Mouse (Mus musculus) spleen, embryonic (tissue): Measurements from ENCODE around the gene Exoc6.

ENCODE experiments used
- CTCF ChIA-PET: fragments of 350-600 bp; sonication (Branson Sonifier 250); formaldehyde crosslinking; loops from one replicate; lab custom pipeline; 2022; lab: Charles Lee

The Exoc6 gene

DNA sequence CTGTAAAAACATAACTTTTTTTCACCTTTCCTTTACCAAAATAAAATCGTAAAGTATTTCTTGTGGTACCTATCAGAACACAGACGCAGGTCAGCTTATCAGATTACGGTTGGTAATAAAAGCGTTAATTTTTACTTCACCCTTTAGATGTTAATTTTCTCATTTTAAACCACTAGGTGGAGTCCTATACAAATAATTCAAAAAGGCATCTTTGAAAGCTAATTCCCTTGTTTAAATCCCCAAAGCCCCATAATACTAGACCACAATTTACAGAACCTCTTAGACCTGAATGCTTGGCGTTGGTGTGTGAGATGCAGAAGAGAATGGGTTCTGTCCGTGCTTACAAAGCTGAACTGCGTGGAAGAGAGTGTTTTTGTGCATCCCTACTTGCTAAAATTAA, 15.6 kb downstream of the Exoc6 start:
- CTCF ChIA-PET = interaction anchor here (0.6 kb wide), 1 partner anchor 403 kb away, joined by 3 read pairs; no protein-coding TSS in a partner anchor

DNA sequence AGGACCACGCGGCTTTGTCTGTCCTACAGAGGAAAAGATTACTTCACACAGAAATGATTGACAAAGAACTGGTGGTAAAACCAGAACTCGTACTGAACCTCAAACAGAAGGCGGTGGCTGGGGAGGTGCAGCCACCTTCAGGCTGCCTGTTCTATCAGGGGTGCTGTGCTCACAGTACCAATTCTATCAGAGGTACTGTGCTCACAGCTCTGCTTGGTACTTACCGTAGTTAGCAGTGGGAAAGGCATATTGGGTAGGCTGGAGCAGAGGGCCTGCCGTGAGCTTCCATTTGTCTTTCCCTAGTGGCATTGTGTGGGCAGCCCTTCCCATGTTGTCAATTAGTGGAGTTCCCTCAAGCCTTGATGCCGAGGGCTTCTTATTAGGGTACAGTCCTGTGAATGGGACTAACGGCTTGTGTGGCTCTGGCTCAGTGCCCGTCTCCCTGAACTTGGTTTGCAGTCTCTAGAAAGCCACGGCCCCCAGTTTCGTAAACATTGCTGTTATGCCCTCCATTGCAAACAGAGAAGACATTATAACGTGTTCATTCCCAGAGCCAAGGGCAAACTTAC, 19.1 kb downstream of the Exoc6 start:
- CTCF ChIA-PET = no interaction called here

DNA sequence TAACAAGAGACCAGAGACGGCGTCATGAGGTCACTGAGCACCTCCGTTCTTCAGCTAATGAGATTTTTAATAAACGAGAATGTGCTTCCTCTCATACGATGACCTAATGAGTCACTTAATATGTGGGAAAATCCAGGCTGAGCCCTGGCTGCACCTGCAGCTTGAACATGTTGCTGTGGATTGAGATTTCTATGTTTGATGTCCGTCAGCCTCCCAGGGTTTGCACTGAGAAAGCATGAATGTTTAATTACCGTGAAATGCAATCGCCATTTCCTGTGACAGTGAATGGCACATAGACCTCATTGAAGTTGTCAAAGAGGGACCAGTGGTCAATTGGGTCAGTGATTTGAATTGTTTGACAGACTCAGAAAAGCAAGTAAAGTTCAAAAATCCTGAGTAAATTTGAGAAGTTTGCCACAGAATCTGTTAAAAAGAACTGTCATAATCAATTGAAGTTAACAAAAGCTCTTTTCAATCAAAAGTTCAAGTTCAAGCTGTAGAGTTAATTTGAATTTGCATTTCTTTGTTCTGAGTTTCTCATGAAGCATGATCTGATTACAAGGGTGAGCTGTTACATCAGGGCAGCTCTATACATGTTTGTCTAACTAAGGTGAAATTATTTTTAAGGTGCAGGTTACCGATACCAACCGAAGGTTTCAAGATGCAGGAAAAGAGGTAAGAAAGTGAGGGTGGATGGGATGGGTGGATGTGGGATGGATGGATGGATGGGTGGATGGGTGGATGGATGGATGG, 20.9 kb downstream of the Exoc6 start:
- CTCF ChIA-PET = interaction anchor here (0.6 to 1.1 kb wide), 3 partner anchors 9 to 45 kb away, joined by 3 read pairs; no protein-coding TSS in a partner anchor

DNA sequence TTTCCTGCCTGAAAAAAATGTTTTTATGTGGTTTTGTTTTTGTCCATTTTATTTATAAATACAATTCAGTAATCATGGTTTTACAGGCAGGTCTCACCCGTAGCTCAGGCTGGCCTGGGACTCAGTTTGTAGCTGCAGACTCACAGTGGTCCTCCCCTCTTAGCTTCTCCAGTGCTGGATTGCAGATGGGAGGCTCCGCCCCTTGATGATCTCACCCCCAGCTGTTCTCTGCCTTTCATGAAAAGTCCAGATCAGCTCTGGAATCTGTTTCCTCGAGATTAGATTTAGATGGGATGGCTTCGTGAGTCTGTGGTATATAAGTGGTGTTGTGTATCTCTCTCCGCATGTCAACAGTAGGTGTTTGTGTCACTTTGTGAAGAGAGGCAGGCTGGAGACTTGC, 24.6 kb downstream of the Exoc6 start:
- CTCF ChIA-PET = no interaction called here

DNA sequence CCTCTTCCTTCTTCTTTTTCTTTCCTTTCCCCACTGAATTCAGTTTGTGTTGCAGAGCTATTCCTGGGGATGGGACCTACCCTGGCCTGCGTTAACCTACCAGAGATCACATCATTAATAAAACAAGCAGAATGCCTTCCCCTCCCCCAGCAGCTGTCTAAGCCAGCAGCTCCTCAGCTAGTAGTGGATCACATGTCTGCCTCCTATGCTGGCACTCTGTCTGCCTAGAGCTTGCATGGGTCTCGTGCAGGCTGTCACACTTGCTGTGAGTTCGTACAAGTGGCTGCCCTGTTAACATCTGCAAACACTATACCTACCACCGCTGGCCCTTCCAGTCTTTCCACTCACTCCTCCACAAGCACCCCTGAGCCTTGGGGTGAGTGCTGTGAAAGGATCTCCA, 29.4 kb downstream of the Exoc6 start:
- CTCF ChIA-PET = no interaction called here

DNA sequence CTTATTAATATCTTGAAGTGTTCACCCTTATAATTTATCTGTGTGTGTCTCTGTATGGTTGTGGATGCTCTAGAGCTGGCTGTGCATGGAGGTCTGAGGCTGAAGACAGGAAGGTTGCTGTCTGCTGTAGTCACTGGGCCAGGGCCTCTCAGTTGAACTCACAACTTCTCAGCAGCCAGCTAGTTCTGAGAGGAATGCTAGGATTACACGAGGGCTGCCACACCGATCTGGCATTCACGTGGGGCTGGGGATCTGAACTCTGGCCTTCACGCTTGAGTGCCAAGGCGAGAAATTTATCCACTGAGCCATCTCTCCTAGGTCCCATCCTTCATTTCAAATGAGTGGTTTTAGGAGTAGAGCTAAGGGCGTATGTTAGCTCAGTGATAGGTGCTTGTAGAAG, 30.2 kb downstream of the Exoc6 start:
- CTCF ChIA-PET = no interaction called here

DNA sequence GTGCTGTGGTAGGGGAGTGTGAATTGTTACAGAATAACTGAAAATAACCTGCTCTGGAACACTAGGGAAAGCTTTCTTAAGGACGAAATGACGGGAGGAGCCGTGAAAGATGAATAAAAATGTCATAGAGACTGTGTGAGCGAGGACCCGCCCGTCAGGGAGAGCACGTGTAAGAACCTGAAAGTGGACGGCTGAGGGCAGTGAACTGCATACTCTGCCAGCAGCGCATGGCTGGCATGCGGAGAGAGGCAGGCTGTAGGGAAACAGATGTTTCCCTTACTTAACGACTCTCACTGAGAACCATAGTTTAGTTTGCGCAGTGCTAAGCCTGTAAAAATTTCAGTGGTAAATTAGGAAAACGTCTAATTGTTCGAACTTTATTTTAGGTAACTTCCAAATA, 35.0 kb downstream of the Exoc6 start:
- CTCF ChIA-PET = interaction anchor here (0.6 kb wide), 2 partner anchors 17 to 166 kb away, joined by 5 to 13 read pairs; no protein-coding TSS in a partner anchor

DNA sequence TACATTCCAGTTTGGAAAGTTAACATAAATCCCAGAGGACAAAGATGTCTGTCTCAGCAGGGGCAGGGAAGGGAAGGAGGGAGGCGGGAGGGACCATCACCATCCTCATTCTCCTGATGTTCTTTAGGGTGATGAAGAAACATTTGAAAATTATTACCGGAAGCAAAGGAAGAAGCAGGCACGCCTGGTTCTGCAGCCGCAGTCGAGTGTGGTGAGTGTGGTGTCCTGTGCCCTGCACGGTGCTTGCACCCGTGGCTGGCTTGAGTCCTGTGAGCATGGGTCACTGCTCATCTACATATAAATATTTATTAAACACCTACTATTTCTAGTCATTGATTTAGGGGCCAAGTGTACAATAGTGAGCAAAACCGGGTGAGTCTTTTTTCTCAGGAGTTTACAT, 35.5 kb downstream of the Exoc6 start:
- CTCF ChIA-PET = interaction anchor here (0.6 kb wide), 2 partner anchors 17 to 166 kb away, joined by 5 to 13 read pairs; no protein-coding TSS in a partner anchor

DNA sequence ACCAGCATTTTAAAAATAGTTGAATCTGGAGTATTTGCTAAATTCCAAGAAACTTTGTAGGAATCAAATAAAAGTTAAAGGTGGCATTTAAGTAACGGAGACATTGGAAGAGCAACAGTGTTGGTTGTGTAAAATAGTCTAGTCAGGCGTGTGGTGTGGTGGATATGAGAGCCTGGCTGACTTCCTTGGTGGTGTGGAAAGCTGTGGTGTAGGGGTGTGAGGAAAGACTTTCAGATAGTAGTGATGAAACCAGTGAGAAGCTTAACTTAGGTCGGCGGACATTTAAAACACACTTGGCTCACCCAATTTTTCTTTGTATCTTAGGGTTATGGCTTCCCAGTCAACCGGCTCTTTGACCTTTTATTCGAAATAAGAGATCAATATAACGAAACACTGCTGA, 40.3 kb downstream of the Exoc6 start:
- CTCF ChIA-PET = no interaction called here

DNA sequence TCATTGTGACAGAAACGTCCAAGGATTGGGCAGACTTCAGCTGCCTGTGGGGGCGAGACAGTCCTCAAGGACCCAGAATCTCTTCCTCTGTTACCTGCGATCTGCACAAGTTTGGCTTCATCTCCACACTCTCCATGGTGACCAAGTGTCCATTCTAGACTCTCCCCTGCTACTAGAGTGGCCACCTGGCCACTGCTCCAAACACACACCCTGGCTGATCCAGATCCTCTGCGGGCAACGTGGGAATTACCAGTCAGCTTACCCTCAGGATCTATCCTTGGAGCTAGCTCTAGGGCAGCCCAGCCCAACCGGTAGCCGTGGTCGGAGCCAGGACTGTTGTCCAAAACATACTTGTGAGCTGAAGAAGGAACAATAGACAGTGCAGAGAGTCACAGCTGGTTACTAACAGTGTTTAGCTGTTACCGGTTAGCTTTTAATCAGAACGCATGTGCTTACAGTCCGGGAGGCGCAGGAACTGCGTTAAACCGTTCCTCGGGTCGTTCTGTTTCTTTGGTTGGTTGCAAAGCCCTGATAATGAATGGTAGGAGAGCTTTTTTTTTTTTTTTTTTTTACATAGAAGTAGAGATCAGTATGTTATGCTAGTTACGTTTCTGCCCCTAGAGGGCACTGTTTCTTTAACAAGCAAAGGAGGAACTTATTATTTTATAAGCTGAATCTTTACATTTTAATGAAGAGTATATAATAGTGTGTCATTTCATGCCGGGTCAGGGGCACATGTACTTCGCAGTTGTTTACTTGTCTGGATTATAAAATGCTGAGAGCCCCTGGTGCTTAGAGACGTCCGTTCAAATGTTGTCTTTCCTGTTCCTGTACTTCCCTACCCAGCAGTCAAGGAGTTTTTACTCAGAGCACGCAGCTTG, 52.0 kb downstream of the Exoc6 start:
- CTCF ChIA-PET = interaction anchor here (0.5 to 0.7 kb wide), 10 partner anchors 8 to 620 kb away, joined by 3 to 6 read pairs (median 4); no protein-coding TSS in a partner anchor

DNA sequence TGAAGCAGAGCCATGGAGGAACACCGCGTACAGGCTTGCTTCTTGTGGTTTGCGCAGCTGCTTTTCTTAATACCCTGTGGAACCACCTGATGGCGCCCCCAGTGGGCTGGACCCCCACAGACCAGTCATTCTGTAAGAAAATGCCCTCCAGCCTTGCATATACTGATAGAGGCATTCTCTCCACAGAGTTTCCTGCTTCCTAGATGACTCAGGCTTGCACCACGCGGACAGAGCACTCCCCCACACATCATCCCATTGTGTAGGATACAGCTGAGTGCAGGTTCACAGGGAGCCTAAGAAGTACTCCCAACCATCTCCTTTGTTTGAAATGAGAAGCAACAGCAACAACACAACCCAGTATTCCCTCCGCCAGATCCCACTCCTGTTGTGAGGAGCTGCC, 59.8 kb downstream of the Exoc6 start:
- CTCF ChIA-PET = interaction anchor here (0.8 kb wide), 1 partner anchor 8 kb away, joined by 4 read pairs; no protein-coding TSS in a partner anchor

DNA sequence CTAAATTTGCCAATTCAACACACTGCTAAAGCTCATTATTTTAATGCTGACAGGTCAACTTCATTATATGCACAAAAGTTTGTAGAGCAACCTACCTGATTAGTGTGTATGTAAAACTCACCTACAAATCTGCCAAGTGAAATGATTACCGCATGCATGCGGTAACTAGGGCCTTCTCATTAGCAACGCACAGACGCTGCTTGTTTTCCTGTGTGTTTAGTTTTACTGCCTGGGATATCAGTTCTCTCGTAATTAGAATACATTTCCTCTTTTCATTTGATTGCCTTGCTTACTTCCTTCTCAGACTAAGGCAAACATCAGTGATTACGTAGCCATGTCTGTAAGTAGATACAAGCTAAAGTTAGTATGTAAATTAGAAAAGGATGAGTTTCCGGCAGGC, 62.7 kb downstream of the Exoc6 start:
- CTCF ChIA-PET = no interaction called here

DNA sequence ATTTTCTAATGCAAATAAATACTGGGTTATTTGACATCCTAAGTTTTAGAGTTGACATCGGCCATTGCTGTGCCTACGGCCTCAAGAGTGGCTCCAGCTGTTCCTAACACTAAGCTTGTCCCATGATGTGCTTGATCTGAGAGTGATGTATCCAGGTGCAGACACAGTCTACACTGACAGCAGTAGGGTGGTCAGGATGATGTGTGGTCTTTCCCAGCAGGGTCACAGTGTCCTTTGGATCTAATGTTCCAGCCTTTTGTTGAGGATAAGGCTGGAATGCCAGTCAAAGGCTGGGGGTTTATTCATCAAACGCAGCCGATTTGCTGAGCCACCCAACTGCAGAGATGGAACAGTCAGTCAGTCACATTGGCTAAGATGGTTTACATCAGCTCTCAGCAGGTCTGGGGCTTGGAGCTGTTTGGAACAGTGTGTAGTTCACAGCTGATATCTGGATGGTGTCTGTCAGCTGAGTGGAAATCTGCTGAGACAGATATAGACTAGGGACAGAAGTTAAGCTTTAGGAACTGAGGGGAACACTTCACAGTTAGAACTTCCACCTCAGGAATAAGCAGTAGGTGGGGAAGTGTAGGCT, 64.9 kb downstream of the Exoc6 start:
- CTCF ChIA-PET = interaction anchor here (0.6 kb wide), 1 partner anchor 43 kb away, joined by 3 read pairs; no protein-coding TSS in a partner anchor

DNA sequence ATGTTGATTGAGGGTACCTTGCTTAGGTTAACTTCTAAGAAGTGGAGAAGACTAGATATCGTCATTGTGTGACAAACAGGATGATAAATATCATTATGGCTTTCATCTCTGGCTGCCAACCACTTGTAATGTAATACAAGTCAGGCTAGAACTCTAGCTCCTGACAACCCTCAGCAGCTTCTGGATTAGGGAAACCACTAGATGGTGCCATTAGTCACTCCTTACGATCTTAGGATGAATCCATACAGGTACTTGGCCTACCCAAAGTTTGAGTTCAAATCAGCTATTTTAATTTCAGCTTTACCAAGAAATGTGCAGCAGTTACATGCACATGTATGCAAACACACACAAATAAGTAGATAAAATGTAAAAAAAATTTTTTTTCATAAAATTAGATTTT, 97.8 kb downstream of the Exoc6 start:
- CTCF ChIA-PET = interaction anchor here (0.6 kb wide), 1 partner anchor 93 kb away, joined by 3 read pairs; no protein-coding TSS in a partner anchor

DNA sequence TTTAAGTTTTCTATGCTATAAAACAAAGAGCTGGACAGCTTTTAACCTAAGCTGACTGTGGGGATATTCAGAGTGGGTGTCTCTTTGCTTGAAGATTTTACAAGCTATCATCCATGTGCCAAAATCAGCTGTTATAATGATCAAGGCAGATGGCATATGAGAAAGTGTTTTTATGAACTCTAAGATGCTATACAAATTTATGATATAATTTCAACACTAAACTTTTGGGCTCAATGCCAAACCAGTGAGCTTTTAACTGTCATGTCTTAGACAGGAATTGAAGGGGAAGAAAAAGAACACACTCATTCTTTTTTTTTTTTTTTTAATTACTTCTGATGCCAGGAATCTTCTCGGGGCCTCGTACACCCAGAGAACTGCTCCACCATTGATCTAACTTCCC, 100.3 kb downstream of the Exoc6 start:
- CTCF ChIA-PET = interaction anchor here (1.2 kb wide), 1 partner anchor 17 kb away, joined by 3 read pairs; no protein-coding TSS in a partner anchor

DNA sequence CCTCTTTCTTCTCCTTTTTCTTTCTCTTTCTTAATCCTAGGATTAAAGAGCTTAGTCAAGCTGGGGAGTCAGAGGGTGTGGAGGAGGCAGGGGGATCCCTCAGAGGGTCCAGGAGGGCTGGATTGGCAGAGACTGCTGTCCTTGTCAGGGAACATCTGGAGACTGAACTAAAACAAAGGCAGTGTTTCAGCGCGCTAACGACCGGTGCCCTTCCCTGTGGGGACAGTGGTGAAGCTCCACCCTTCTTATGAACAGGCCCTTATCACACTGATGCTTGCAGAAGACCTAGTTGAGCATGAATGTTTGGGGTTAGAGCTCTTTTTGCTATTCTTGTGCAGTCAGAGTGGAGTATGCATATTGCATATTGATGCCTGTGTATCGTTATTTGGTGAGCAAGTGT, 103.8 kb downstream of the Exoc6 start:
- CTCF ChIA-PET = no interaction called here

DNA sequence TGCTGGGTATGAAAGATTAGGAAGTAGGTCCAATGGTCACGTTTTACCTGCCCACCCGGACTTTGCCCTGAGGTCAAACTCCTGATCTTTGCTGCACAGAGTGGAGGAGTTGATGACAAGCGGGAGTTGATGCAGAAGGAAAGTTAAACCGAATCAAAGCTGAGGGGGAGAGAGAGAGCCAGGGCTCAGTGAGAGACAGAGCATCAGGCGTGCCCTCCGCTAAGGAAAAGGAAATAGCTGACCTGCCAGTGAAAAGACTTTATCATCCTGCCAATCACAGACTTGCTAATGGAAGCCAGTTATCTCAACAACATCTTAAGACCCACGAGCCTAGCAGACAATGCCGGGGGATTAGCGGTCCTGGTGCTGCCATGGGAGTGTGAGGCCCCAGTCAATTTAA, 106.2 kb downstream of the Exoc6 start:
- CTCF ChIA-PET = interaction anchor here (0.6 kb wide), 1 partner anchor 488 kb away, joined by 9 read pairs; no protein-coding TSS in a partner anchor

DNA sequence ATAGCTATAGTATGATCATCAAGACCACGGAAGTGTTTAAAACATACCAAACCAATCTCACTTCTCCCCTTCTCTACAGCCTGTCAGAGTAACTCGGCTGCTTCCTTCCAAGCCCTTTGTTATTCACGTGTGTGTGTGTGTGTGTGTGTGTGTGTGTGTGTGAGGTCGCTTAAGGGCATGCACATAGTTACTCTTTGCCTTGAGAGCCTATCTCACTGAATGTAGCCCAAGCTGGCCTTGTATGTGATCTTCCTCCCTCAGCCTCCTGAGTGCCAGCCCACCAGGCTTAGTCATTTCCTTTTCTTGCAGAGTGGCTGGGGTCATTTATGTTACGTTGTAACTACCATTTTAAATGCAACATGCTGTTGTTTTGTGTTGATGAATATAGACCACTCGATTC, 115.0 kb downstream of the Exoc6 start:
- CTCF ChIA-PET = no interaction called here

DNA sequence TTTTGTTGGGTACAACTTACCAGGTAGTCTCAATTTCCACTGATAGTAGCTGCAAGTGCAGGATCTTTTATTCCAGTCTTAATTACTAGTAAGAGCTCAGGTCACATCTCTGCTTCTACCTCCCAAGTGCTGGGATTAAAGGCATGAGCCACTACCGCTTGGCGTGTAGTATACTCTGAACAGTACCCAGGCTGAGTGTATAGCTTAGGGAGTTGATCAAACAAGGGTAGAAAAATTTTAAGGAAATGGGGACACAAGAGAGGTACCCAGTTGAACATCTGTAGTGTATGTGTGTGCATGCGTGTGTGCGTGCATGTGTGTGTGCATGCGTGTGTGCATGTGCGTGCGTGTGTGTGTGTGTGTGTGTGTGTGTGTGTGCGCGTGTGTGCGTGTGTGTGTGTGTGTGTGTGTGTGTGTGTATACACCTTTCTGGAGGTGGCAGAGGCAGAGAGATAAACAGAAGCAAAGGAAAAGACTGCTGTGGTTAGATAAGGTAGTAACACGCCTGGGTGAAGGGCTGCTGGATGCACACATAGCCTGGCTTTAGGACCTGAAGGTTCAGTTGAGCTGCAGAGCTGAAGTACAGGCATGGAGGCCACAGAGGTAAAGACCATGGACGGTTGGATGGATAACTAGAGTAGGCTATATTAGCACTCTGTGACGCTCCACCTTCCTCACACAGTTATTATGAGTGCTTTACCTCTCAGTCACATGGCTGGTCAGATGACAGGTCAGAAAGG, 117.8 kb downstream of the Exoc6 start:
- CTCF ChIA-PET = no interaction called here

DNA sequence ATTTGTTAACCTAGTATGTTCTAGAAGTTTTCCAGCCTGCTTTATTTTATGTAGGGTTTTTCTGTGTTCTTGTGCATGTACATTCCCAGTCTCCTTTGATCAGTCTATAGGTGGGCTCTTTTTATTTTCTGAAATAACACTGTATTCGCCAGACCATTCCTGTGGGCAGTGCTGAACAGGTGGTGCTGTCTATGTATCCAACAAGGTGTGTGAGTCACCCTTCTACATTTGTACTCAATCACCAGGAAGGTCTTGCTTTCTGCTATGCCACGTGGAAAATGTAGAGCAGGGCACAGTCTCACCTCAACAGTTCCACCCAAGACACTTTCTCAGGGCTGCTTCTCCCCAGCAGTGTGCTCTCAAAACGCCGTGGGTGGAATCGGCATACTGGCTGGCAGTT, 118.4 kb downstream of the Exoc6 start:
- CTCF ChIA-PET = no interaction called here

DNA sequence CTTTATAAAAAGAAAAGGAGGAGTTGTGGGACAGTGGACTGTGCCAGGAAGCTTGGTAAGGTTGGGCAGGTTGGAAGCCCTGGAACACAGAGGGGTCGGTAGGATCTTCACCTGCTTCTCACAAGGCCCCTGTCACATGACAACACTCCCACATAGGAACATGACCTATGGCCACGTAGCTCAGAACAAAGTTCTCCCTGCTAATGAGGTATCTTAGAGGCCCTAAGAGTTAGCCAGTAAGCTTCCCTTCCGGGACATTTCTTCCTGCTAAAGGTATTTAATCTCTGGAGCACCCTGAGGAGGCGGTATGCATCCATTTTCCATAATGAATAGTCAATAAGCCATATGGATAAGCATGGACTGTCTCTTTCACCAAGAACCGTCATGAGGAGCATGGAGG, 119.3 kb downstream of the Exoc6 start:
- CTCF ChIA-PET = no interaction called here
